Mouse (Mus musculus): ENCODE data around the gene Tex33. TPM values are rescaled to one million over a fixed set of nuclear protein-coding genes. Genes with fewer than 3 reads are reported as not detected.

Tex33 gene
- polyA plus RNA-seq, 1 experiment from 2014 or later = not detected

- H3K4me2 ChIP-seq (ENCODE audit: low read depth, low read length) = peak overlapping the region; percentile 41
- no peaks in the 10 kb centered on the region for H3K4me1 ChIP-seq (ENCODE audit: control insufficient read depth, insufficient read depth, low read length)
- H3K36me3 ChIP-seq (ENCODE audit: control insufficient read depth, insufficient read depth, low read length) = no peaks in the 10 kb centered on the region
- no peaks in the 10 kb centered on the region for H3K9me3 ChIP-seq (replicated peaks; ENCODE audit: control insufficient read depth, low read length)
- no peak overlapping the region for H3K4me3 ChIP-seq (replicated peaks; ENCODE audit: low read length)
- no peak overlapping the region for H3K9ac ChIP-seq (ENCODE audit: low read length)
- H3K27ac ChIP-seq (ENCODE audit: low read length) = no peak overlapping the region
- WGBS = 14% methylated on average over 16 of the region's 16 CpGs
- H3K27me3 ChIP-seq (ENCODE audit: control insufficient read depth, insufficient read depth, low read length) = no peaks in the 10 kb centered on the region
- ATAC-seq (ENCODE audit: insufficient read depth, low FRiP score) = peak; percentile 36; the same call in 1 of the 2 replicates
Observed at GRCm38 (mm10) chr15:78422046-78422956, 26.6 kb upstream of the Tex33 start.

- Histone ChIP-seq H3K36me3 (ENCODE audit: control insufficient read depth, insufficient read depth, low read length) (no peaks in the 10 kb centered on the region), H3K4me1 (ENCODE audit: control insufficient read depth, insufficient read depth, low read length) (peaks cover 6% of the 10 kb centered on the region), H3K9ac (ENCODE audit: low read length) (no peak overlapping the region), H3K4me2 (ENCODE audit: low read depth, low read length) (no peak overlapping the region), H3K27ac (ENCODE audit: low read length) (no peak overlapping the region; the same call in 1 of the 2 replicates), H3K9me3 (replicated peaks; ENCODE audit: control insufficient read depth, low read length) (no peaks in the 10 kb centered on the region), H3K27me3 (ENCODE audit: control insufficient read depth, insufficient read depth, low read length) (no peaks in the 10 kb centered on the region), H3K4me3 (replicated peaks; ENCODE audit: low read length) (no peak overlapping the region)
- ATAC-seq (ENCODE audit: insufficient read depth, low FRiP score) = no peak
- WGBS = 82% methylated on average over 13 of the region's 13 CpGs
Observed at GRCm38 (mm10) chr15:78420395-78420794, 24.7 kb upstream of the Tex33 start.

GRCm38 (mm10) chr15:78416937-78417336, 21.2 kb upstream of the Tex33 start:
- H3K4me3 ChIP-seq (replicated peaks; ENCODE audit: low read length) = no peak overlapping the region
- H3K27me3 ChIP-seq (ENCODE audit: control insufficient read depth, insufficient read depth, low read length) = no peaks in the 10 kb centered on the region
- peak overlapping the region; percentile 92 for H3K27ac ChIP-seq (ENCODE audit: low read length)
- peak; percentile 73; the same call in 1 of the 2 replicates for ATAC-seq (ENCODE audit: insufficient read depth, low FRiP score)
- H3K9me3 ChIP-seq (replicated peaks; ENCODE audit: control insufficient read depth, low read length) = no peaks in the 10 kb centered on the region
- H3K4me1 ChIP-seq (ENCODE audit: control insufficient read depth, insufficient read depth, low read length) = peaks cover 6% of the 10 kb centered on the region
- H3K9ac ChIP-seq (ENCODE audit: low read length) = peak overlapping the region; percentile 55
- no peak overlapping the region; the same call in 1 of the 2 replicates for H3K4me2 ChIP-seq (ENCODE audit: low read depth, low read length)
- H3K36me3 ChIP-seq (ENCODE audit: control insufficient read depth, insufficient read depth, low read length) = no peaks in the 10 kb centered on the region
- 8% methylated on average over 4 of the region's 4 CpGs for WGBS

GRCm38 (mm10) chr15:78414157-78414556, 18.4 kb upstream of the Tex33 start:
- peaks cover 8% of the 10 kb centered on the region; the same call in 1 of the 2 replicates for H3K27me3 ChIP-seq (ENCODE audit: control insufficient read depth, insufficient read depth, low read length)
- H3K4me3 ChIP-seq (replicated peaks; ENCODE audit: low read length) = no peak overlapping the region
- ATAC-seq (ENCODE audit: insufficient read depth, low FRiP score) = no peak
- H3K9me3 ChIP-seq (replicated peaks; ENCODE audit: control insufficient read depth, low read length) = no peaks in the 10 kb centered on the region
- WGBS = 81% methylated on average over 8 of the region's 8 CpGs
- H3K4me2 ChIP-seq (ENCODE audit: low read depth, low read length) = no peak overlapping the region
- H3K36me3 ChIP-seq (ENCODE audit: control insufficient read depth, insufficient read depth, low read length) = no peaks in the 10 kb centered on the region; the same call in 1 of the 2 replicates
- no peak overlapping the region for H3K9ac ChIP-seq (ENCODE audit: low read length)
- H3K27ac ChIP-seq (ENCODE audit: low read length) = peak overlapping the region; percentile 41; the same call in 1 of the 2 replicates
- H3K4me1 ChIP-seq (ENCODE audit: control insufficient read depth, insufficient read depth, low read length) = peaks cover 9% of the 10 kb centered on the region

- no peak for ATAC-seq (ENCODE audit: insufficient read depth, low FRiP score)
- H3K9ac ChIP-seq (ENCODE audit: low read length) = no peak overlapping the region
- H3K27me3 ChIP-seq (ENCODE audit: control insufficient read depth, insufficient read depth, low read length) = peaks cover 8% of the 10 kb centered on the region; the same call in 1 of the 2 replicates
- no peak overlapping the region for H3K4me2 ChIP-seq (ENCODE audit: low read depth, low read length)
- peak overlapping the region; percentile 31; the same call in 1 of the 2 replicates for H3K27ac ChIP-seq (ENCODE audit: low read length)
- H3K36me3 ChIP-seq (ENCODE audit: control insufficient read depth, insufficient read depth, low read length) = no peaks in the 10 kb centered on the region; the same call in 1 of the 2 replicates
- H3K4me1 ChIP-seq (ENCODE audit: control insufficient read depth, insufficient read depth, low read length) = peaks cover 9% of the 10 kb centered on the region
- WGBS = 58% methylated on average over 1 of the region's 1 CpGs
- no peak overlapping the region for H3K4me3 ChIP-seq (replicated peaks; ENCODE audit: low read length)
- H3K9me3 ChIP-seq (replicated peaks; ENCODE audit: control insufficient read depth, low read length) = no peaks in the 10 kb centered on the region
Observed at GRCm38 (mm10) chr15:78413719-78414117, 18.0 kb upstream of the Tex33 start.

GRCm38 (mm10) chr15:78413083-78413718, 17.5 kb upstream of the Tex33 start:
- peak; percentile 40 for ATAC-seq (ENCODE audit: insufficient read depth, low FRiP score)
- Histone ChIP-seq H3K9me3 (replicated peaks; ENCODE audit: control insufficient read depth, low read length) (no peaks in the 10 kb centered on the region), H3K4me1 (ENCODE audit: control insufficient read depth, insufficient read depth, low read length) (peaks cover 10% of the 10 kb centered on the region), H3K27ac (ENCODE audit: low read length) (peak overlapping the region; percentile 31; the same call in 1 of the 2 replicates), H3K9ac (ENCODE audit: low read length) (no peak overlapping the region), H3K4me2 (ENCODE audit: low read depth, low read length) (no peak overlapping the region), H3K36me3 (ENCODE audit: control insufficient read depth, insufficient read depth, low read length) (no peaks in the 10 kb centered on the region; the same call in 1 of the 2 replicates), H3K4me3 (replicated peaks; ENCODE audit: low read length) (no peak overlapping the region), H3K27me3 (ENCODE audit: control insufficient read depth, insufficient read depth, low read length) (peaks cover 11% of the 10 kb centered on the region; the same call in 1 of the 2 replicates)
- 82% methylated on average over 14 of the region's 14 CpGs for WGBS

GRCm38 (mm10) chr15:78409570-78410052, 13.9 kb upstream of the Tex33 start:
- peak overlapping the region; percentile 60; the same call in 1 of the 2 replicates for H3K27ac ChIP-seq (ENCODE audit: low read length)
- H3K36me3 ChIP-seq (ENCODE audit: control insufficient read depth, insufficient read depth, low read length) = no peaks in the 10 kb centered on the region; the same call in 1 of the 2 replicates
- 28% methylated on average over 12 of the region's 12 CpGs for WGBS
- peaks cover 22% of the 10 kb centered on the region for H3K4me1 ChIP-seq (ENCODE audit: control insufficient read depth, insufficient read depth, low read length)
- H3K4me2 ChIP-seq (ENCODE audit: low read depth, low read length) = peak overlapping the region; percentile 52
- H3K4me3 ChIP-seq (replicated peaks; ENCODE audit: low read length) = peak overlapping the region; percentile 34
- ATAC-seq (ENCODE audit: insufficient read depth, low FRiP score) = no peak
- H3K9ac ChIP-seq (ENCODE audit: low read length) = peak overlapping the region; percentile 55; the same call in 1 of the 2 replicates
- peaks cover 11% of the 10 kb centered on the region; the same call in 1 of the 2 replicates for H3K27me3 ChIP-seq (ENCODE audit: control insufficient read depth, insufficient read depth, low read length)
- no peaks in the 10 kb centered on the region for H3K9me3 ChIP-seq (replicated peaks; ENCODE audit: control insufficient read depth, low read length)

- Histone ChIP-seq H3K36me3 (ENCODE audit: control insufficient read depth, insufficient read depth, low read length) (no peaks in the 10 kb centered on the region; the same call in 1 of the 2 replicates), H3K4me1 (ENCODE audit: control insufficient read depth, insufficient read depth, low read length) (peaks cover 54% of the 10 kb centered on the region), H3K9me3 (replicated peaks; ENCODE audit: control insufficient read depth, low read length) (no peaks in the 10 kb centered on the region), H3K27ac (ENCODE audit: low read length) (peak within 1 kb of the TSS; percentile 99), H3K4me2 (ENCODE audit: low read depth, low read length) (peak within 1 kb of the TSS; percentile 90), H3K27me3 (ENCODE audit: control insufficient read depth, insufficient read depth, low read length) (peaks cover 11% of the 10 kb centered on the region; the same call in 1 of the 2 replicates), H3K4me3 (replicated peaks; ENCODE audit: low read length) (peak within 1 kb of the TSS; percentile 90), H3K9ac (ENCODE audit: low read length) (peak within 1 kb of the TSS; percentile 84)
- ATAC-seq (ENCODE audit: insufficient read depth, low FRiP score) = peak; percentile 83
- WGBS = under 1% methylated on average over 40 of the region's 40 CpGs
Observed at GRCm38 (mm10) chr15:78406293-78406934, 10.7 kb upstream of the Tex33 start, which contains the start of gene Mpst. Gene Mpst, plus strand, starts transcription at chr15:78406416.

Measured in stomach, embryonic 16.5 days (tissue).